Mouse (Mus musculus) ES-Bruce4 (cell line): ENCODE results near the gene Gfra1. TPM values are rescaled to one million over a fixed set of nuclear protein-coding genes. Genes with fewer than 3 reads are reported as not detected.

ENCODE experiments used
- H3K27ac ChIP-seq: 2 replicates; pipeline ENCODE4 v1.5.1; 2012; ENCODE audit warnings: low read length, inconsistent platforms; ENCODE audit not compliant: insufficient read depth
- H3K27me3 ChIP-seq: 2 replicates; pipeline ENCODE4 v1.6.1; 2012; ENCODE audit warnings: mild to moderate bottlenecking, low read length, inconsistent platforms; ENCODE audit not compliant: control insufficient read depth, poor library complexity, insufficient read depth, severe bottlenecking
- H3K36me3 ChIP-seq: 2 replicates; pipeline ENCODE4 v1.6.1; 2012; ENCODE audit warnings: inconsistent platforms, mild to moderate bottlenecking, low read length, moderate library complexity; ENCODE audit not compliant: control insufficient read depth, poor library complexity, insufficient read depth, severe bottlenecking
- H3K4me1 ChIP-seq: one replicate; pipeline ENCODE4 v1.8.1; 2011; ENCODE audit warnings: low read length; ENCODE audit not compliant: control insufficient read depth, insufficient read depth
- H3K4me3 ChIP-seq: 2 replicates; pipeline ENCODE4 v1.5.1; 2011; ENCODE audit warnings: low read depth, mild to moderate bottlenecking, low read length
- H3K9ac ChIP-seq: 2 replicates; pipeline ENCODE4 v1.6.1; 2012; ENCODE audit warnings: low read depth, mild to moderate bottlenecking, inconsistent platforms; ENCODE audit not compliant: poor library complexity, severe bottlenecking
- H3K9me3 ChIP-seq: replicated peaks from 2 replicates; pipeline ENCODE4 v1.6.1; 2012; ENCODE audit warnings: mild to moderate bottlenecking, low read length, inconsistent platforms; ENCODE audit not compliant: control insufficient read depth, poor library complexity, insufficient read depth, severe bottlenecking
- CTCF ChIP-seq: IDR thresholded peaks from one replicate; pipeline ENCODE4 v1.8.1; 2011; ENCODE audit warnings: low read depth, low read length
- EP300 ChIP-seq: IDR thresholded peaks from 2 replicates; pipeline ENCODE4 v1.6.1; 2011; ENCODE audit warnings: low read depth, low read length; ENCODE audit not compliant: insufficient read depth
- POLR2A ChIP-seq: IDR thresholded peaks from one replicate; pipeline ENCODE4 v1.8.1; 2011; ENCODE audit warnings: low read length; ENCODE audit not compliant: insufficient read depth
- polyA plus RNA-seq: library from polyadenylated mRNA; stranded (reverse); fragments of >200 nt; gene quantifications from 2 replicates; pipeline ENCODE4 v1.2.4, GENCODE M21; 2011; ENCODE audit warnings: low read depth; ENCODE audit not compliant: missing spikeins, insufficient read depth, insufficient read length

Gfra1 gene
- 0.58 TPM in 2 replicates for polyA plus RNA-seq

DNA sequence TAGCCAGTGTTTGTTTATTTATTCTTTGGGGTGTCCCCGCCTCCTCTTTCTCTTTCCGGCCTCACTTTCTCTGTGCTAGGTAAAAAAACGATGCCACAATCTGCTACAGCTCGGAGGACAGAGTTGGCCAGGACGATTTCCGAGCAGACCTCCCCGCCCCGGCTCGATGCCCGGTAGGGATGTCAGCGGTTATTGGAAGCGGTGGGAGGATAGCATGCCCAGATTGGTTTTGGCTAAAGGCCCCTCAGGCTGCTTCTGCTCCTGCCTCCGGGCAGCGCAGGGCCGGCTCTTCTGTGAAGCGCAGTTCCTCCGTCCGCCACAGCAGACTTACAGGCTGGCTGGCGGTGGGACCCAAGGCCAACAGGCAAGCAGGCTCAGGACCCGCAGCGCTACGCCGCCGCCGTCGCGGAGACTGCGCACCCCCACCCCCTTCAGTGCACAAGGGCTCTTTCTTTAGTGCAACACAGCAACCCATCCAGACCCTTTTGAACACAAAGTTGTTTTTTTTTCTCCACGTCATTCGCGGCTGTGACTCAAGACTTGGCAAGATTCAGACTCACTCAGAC, at the start of gene Gfra1:
Gene Gfra1, minus strand, starts transcription at position 414 of the 566 bp plus-strand sequence.
- Histone ChIP-seq H3K27me3 (peaks cover 7% of the 10 kb centered on the region), H3K27ac (no peak within 1 kb of the TSS), H3K4me1 (peaks cover 2% of the 10 kb centered on the region)

DNA sequence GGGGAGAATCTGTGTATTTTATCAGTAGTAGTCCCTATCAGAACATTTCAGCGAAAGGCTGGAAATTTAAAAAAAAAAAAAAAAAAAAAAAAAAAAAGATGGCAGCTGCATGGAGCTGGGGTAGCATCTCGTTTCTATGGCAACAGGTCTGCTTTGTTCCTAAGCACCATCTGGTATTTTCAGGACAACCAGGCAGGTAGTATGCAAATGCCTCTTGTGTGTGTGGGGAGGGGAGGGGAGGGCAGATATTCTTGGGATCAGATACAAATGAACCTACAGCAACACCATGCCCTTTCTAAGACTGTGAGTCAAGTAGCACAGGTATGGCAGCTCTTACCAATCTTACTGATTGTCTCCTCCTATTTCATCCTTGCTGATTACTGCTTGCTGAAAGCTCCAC, 44.3 kb upstream of the Gfra1 start:
- no peaks in the 10 kb centered on the region for H3K27me3 ChIP-seq
- H3K9ac ChIP-seq, result no peak overlapping the region
- TF ChIP-seq EP300 (no peak), POLR2A (no peak), CTCF (no peak)
- H3K36me3 ChIP-seq, result no peaks in the 10 kb centered on the region
- H3K27ac ChIP-seq, result no peak overlapping the region
- no peaks in the 10 kb centered on the region for H3K4me1 ChIP-seq
- H3K4me3 ChIP-seq, result no peak overlapping the region
- H3K9me3 ChIP-seq, result no peaks in the 10 kb centered on the region

More for the DNA sequence above, at the start of gene Gfra1:
- TF ChIP-seq POLR2A, result no peak
- TF ChIP-seq EP300, result no peak
- TF ChIP-seq CTCF, result no peak
- no peaks in the 10 kb centered on the region for H3K36me3 ChIP-seq
- peak within 1 kb of the TSS; percentile 19 for H3K9ac ChIP-seq
- H3K9me3 ChIP-seq, result no peaks in the 10 kb centered on the region
- H3K4me3 ChIP-seq, result peak within 1 kb of the TSS; percentile 34

DNA sequence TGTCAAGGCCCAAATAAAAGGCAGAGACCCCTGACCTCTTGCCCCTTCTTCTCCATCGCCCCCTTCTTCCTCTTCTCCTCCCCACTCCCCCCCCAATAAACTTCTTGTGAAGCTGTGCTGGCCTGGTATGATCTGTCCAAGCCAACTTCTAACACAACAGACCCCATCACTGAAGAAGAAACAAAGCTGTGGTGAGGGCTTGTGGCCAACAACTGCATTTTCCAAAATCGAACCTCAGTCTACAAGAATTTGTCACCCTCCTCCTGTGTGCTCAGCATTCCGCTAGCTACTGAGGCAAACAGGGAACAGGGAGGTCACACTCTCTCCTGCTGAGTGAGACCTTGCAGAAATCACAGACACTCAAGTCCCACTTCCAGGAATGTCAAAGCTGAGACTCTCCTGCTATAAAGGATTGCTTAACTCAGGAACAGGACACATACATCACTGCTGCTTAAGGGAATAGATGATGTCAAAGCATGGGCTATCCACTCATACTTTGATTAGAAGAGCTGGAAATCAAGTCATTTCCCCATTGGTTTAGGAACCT, 43.8 kb upstream of the Gfra1 start:
- no peak overlapping the region for H3K4me3 ChIP-seq
- no peak for TF ChIP-seq POLR2A
- TF ChIP-seq CTCF, result no peak
- TF ChIP-seq EP300, result no peak
- no peaks in the 10 kb centered on the region for H3K36me3 ChIP-seq
- H3K9me3 ChIP-seq, result no peaks in the 10 kb centered on the region
- H3K4me1 ChIP-seq, result no peaks in the 10 kb centered on the region
- H3K27me3 ChIP-seq, result no peaks in the 10 kb centered on the region
- no peak overlapping the region for H3K27ac ChIP-seq
- no peak overlapping the region for H3K9ac ChIP-seq

DNA sequence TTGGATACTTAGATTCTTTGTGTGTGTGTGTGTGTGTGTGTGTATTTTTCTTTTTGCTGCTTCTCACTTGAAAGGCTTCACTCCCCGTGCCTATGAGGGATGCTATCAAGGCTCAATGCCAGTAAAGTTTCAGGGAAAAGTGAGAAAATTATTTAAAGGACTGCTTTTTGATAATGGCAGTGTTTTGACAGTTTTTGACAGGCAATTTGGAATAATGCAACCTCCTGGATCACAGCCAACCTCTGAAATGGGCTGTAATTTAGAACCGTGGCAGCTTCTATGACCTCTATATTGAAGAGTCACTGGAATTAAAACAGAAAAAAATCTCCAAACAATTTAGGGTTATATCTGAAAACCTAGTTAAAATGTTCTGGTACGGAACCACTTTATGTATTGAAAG, 41.4 kb upstream of the Gfra1 start:
- no peaks in the 10 kb centered on the region for H3K36me3 ChIP-seq
- H3K4me3 ChIP-seq, result no peak overlapping the region
- no peak overlapping the region for H3K27ac ChIP-seq
- no peak for TF ChIP-seq EP300
- TF ChIP-seq POLR2A, result no peak
- no peak for TF ChIP-seq CTCF
- no peaks in the 10 kb centered on the region for H3K27me3 ChIP-seq
- no peak overlapping the region for H3K9ac ChIP-seq
- no peaks in the 10 kb centered on the region for H3K9me3 ChIP-seq
- no peaks in the 10 kb centered on the region for H3K4me1 ChIP-seq

DNA sequence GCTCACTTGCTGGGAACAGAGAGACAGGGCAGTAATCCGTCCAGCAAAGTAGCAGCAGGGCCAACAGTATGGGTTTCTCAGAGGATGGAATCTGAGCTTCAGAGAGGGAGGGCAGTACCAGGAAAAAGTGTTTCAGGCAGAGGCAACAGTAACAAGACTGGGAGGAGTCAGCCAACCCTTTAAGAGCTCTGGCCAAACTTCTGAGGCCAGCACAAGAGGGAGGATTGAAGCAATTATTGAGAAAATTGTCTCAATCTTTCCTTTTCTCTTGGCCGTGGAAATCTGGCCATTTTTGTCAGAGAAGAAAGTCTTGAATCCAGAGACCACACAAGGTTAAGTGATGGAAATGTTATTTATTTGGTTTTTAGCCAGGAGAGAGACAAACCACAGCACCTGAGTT, 31.0 kb upstream of the Gfra1 start:
- TF ChIP-seq CTCF, result no peak
- Histone ChIP-seq H3K9ac (no peak overlapping the region), H3K4me3 (no peak overlapping the region), H3K27ac (no peak overlapping the region), H3K36me3 (no peaks in the 10 kb centered on the region), H3K27me3 (no peaks in the 10 kb centered on the region), H3K4me1 (no peaks in the 10 kb centered on the region), H3K9me3 (no peaks in the 10 kb centered on the region)

DNA sequence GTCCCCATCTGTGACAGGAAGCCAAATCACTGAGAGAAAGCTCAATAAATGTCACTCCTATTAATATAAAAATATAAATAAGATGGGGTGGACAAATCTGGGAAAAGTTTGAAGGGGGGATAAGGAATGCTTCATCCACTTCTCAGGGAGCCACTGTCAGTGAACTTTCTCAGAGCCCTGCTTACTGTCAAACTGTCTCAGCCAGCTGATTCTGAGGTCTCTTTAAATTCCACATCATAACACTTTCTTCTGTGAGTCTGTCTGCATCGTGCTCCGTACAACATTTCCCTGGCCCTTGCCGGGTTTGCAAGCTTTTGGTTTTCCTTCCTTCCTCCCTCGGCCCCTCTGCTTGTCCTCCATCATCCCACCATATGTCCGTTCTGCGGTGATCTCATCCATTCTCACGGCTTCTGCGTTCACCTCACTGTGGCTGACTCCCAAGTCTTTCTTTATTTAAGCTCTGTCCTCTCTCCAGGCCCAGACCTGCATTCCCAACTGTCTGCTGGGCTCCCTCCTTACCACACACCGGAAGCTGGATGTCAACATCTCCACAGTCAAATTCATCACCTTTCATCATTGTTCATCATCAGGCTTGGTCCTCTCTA, 26.8 kb upstream of the Gfra1 start:
- H3K36me3 ChIP-seq, result no peaks in the 10 kb centered on the region
- no peaks in the 10 kb centered on the region for H3K4me1 ChIP-seq
- H3K27me3 ChIP-seq, result no peaks in the 10 kb centered on the region
- TF ChIP-seq POLR2A (no peak), EP300 (no peak), CTCF (no peak)
- no peak overlapping the region for H3K27ac ChIP-seq
- H3K9ac ChIP-seq, result no peak overlapping the region
- no peak overlapping the region for H3K4me3 ChIP-seq
- H3K9me3 ChIP-seq, result 0 out of 2 replicates have a peak, but pooled peaks cover 5% of the 10 kb centered on the region
